Mouse (Mus musculus): ENCODE data around the gene Lamtor1. TPM values are rescaled to one million over a fixed set of nuclear protein-coding genes. Genes with fewer than 3 reads are reported as not detected.

Lamtor1 gene
- 10 to 100 TPM; 90.2 to 96.3 TPM for total RNA-seq (2021)
- long read RNA-seq, transcript Lamtor1-201 (5 exons, 1,119 nt): major isoform, 38 of 95 reads
- long read RNA-seq, partial matches to known transcripts: 52 of 95 reads
- long read RNA-seq, other reads (novel, unspliced or antisense): 4 of 95 reads

DNA sequence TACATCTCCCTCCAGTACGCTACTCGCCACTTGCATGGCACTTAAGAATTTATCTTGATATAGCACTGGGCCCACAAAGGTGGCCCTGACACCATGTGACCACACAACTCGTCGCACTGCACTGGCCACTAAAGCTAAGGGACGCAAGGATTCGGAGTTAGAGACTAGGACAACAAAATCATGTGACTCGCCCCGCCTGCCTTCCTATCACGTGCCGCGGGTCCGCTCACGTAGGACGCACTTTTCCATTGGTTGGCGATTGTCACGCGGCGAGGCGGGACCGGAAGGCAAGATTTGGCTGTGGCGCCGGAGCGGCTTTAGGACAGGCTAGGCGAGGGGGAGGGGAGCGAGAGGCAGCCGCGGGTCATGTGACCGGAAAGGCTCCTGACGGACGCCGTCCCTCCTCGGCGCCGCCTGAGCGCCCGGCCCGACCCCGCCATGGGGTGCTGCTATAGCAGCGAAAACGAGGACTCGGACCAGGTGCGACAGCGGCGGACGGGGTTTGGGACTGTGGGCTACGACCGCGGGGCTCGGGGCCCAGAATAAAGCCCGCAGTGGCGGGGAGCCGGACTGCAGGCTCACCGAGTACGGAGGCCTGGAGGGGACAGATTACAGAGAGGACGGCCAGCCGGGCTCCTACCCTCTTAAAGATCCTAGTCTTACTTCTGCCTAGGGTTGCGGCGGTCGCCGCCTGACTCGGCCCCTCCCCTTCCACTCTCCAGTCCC, at the start of gene Lamtor1:
TSS of gene Lamtor1 (plus strand) at position 344 of the 726 bp plus-strand sequence.
- DNase-seq (ENCODE audit: low spot score in 2 of 2): peak; percentile 100

DNA sequence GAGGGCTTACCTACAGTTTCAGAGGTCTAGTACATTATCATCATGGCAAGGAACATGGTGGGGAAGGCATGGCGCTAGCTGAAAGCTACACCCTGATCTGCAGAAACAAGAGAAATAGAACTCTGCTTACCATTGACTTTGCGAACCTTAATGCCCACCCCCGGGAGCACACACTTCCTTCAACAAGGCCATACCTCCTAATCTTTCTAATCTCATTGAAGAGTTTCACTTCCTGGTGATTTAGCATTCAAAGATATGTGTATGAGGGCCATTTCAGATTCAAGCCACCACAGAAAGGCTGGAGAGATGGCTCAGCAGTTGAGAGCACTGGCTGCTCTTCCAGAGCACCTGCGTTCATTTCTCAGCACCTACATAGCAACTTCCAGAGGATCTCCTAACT, 48.6 kb upstream of the Lamtor1 start, which contains the start of gene Folr2:
TSS of gene Folr2 (minus strand) at position 101 of the 400 bp plus-strand sequence.
- no peak for DNase-seq (ENCODE audit: low spot score in 2 of 2)

DNA sequence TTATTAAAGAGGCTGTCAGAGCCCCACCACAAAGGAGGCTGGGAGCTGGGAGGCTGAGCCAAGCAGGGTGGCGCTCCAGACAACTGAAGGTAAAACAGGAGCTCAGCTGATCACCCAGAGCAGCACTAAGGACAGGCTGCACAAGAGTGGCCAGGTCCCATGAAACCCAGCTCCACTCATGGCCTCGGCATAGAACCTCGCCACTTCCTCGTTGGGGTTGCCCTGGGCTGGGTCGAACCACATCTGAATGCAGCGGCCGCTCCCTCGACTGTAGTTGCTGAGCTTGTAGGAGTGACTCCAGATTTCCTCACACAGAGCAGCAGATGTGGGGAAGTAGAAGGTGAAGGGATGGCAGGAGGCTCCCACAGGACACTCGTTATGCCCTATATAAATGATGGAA, 47.3 kb upstream of the Lamtor1 start:
- DNase-seq (ENCODE audit: low spot score in 2 of 2): no peak

DNA sequence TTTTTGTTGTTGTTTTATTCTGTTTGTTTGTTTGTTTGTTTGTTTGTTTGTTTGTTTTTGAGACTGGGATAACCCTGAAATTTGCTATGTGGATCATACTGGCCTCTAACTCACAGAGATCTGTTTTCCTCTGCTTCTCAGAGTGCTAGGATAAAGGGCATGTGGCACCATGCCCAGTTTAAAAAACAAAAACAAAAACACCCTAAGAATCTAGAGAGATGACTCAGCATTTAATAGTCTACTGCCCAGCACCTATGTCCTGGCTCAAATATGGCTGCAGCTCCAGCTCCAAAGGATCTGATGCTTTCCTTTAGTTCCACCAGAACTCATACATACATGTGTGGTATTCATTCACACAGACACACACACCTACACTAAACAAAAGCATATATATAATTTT, 44.7 kb upstream of the Lamtor1 start:
- no peak for DNase-seq (ENCODE audit: low spot score in 2 of 2)

DNA sequence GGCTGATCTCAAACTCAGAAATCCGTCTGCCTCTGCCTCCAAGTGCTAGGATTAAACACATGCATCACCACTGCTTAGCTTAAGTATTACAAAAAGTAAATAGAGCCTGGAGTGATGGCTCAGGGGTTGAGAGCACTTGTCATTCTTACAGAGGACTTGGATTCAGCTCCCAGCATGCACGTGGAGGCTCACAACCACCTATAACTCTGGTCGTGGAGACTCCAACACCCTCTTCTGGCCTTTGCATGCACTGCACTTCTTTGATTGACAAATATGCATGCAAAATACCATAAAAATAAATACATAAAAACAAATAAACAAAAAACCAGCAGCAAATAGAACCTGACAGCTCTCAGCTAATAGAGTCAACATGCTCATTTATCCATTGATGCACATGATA, 43.4 kb upstream of the Lamtor1 start:
- DNase-seq (ENCODE audit: low spot score in 2 of 2): no peak

DNA sequence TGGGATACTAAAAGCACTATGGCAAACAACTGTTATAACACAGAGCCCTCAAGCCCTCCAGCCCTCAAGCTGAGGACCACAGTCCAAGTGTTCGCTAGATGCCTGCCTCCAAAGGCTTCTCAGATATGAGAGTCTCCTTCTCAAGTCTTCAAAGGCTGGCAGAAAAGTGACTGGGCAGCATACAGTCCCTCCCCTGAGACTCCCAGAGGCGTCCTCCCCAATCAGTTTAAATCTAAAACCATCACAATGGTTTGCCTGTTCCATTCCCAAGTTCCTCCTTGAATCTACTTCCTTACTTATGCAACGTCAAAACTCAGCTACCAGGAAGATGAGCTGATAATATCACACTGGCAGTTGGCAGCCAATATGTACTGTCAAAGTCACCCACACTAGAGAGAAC, 42.3 kb upstream of the Lamtor1 start, which contains the start of gene Anapc15:
TSS of gene Anapc15 (plus strand) at position 301 of the 400 bp plus-strand sequence.
- no peak for DNase-seq (ENCODE audit: low spot score in 2 of 2)

DNA sequence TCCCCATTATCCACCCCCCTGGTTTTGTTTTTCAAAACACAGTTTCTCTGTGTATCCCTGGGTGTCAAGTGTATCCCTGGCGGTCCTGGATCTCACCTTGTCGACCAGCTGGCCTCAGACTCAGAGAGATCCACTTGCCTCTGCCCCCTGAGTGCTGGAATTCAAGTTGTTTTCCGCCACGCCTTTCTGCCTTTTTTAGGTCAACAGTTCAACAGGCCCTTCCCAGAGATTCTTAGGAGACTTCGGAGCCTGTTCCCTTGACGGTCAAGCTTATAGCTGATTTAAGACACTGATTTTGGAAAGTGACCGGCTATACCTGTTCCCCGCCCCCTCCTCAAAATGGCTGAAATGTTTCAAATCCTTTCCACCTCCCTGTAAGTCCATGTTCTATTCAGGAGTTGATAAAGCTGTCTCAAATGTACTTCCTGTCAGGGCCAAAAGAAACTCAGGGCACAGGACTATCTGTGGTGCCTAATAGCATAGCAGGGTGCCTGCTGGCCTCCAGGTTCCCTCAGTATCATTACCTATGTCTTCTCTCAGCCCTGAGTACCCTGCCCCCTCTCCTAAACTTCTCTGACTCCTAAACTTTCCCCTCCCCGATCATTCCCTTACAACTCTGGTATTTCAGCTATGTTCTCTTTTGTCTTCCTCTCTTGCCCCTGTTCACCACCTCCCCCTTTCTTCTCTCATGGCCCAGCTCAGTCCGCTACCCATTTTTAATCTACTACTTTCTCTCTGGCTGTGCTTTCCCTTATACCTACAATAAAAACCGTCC, 39.0 kb upstream of the Lamtor1 start:
- no peak for DNase-seq (ENCODE audit: low spot score in 2 of 2)

DNA sequence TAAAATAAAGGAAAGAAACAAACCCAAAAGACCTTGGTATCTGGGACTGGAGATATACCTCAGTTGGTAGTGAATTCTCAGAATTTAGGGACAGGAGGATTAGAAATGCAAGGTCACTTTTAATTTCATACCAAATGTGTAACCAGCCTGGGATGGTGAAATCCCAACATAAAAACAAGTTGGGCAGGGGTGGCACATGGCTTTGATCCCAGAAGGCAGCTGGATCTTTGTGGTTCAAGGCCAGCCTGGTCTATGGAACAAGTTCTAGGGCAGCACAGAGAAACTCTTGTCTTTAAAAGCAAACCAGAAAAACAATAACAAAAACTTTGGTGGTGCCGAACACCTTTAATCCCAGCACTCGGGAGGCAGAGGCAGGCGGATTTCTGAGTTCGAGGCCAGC, 38.2 kb upstream of the Lamtor1 start:
- no peak for DNase-seq (ENCODE audit: low spot score in 2 of 2)

DNA sequence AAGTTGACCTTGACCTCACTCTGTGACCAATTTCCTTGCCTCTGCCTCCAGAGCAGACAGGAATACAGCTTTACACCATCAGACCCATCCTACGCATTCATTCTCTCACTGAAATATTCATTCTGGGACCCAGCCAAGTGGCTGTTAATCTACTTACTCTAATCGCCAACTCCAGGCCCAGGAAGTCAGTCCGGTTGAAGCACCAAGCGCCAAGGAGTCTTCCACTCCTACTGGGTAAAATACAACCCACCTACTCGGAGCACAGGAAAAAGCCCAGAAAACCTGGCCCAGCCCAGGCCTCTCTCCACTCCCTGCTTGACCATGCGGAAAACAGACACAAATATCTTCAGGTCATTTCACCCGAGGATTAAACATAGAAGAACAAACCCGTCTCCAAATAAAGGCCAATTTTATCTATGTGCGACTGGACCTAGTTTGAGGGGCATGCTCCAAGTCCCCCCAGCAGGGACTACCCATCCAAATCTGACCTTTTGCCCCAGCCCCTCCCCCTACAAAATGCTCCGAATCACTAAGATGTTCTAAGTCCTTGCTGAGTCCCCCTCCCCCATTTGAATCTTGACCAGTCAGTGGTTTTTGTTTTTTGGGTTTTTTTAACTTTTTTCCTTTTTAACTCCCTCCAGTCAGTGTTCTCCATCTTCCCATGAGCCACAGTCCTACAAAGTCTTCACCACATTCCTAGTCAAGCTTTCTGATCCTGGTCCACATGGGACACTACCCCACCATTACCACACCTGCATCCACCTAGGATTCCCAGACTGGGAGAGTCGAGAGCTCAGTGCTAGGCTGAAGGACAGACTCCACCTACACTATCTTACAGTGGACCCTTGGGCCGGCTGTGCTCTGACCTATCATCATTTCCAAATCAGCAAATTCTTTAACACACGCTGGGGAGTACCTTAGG, 37.2 kb upstream of the Lamtor1 start:
- no peak for DNase-seq (ENCODE audit: low spot score in 2 of 2)

DNA sequence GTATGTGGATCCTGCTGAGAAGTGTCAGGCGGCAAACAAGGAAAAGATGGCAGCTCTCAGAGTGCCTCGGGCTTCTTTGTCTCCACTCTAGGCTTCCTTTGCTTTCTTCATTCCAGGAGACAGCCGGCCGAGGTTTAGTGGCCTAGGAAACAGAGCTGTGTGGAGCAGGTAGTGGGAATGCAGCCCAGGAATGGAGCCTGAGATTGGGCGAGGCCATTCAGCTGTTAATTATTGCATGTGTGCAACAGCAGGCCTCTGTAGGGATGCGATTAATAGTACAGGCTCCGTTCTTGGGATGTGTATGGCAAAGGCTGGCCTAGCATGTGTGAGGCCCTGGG, 36.6 kb upstream of the Lamtor1 start:
- no peak for DNase-seq (ENCODE audit: low spot score in 2 of 2)

DNA sequence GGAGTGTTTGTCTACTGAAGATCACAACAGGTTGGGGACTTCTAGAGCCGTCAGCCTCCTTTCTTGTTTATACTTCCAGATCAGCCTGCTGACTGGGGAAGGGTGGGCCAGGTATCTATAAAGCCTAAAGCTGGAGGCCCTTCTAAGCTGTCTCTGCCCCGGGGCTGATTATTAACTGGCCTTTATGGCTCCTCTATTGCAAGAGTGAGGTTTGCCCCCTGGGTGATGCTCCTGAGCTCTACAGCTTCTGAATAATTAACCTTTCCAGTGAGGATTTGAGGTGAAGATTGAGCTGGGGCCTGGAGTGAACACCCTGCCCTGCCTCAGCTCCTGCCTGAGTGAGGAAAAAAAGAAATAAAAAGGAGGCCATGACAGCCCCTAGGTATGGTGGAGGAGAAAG, 35.1 kb upstream of the Lamtor1 start, which contains the start of gene Folr1:
TSS of gene Folr1 (minus strand) at position 160 of the 400 bp plus-strand sequence.
- DNase-seq (ENCODE audit: low spot score in 2 of 2): no peak

DNA sequence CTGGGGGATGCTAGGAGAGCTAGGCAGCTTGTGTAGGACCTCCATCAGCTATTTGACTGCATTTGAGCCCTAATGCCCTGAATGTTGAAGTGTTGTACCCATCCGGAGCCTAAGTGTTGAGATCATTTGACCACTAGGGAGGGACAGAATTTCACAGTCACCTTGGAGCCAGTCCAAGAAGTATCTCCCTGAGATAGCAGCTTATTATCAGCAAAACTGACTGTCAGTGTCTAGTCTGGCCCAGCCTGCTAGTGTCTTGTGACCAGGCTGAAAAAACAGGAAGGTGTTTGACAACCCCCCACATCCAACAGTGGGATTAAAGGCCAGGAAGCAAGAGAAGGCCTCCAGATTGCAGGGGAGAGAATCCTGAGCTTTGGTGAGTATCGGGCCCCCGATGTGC, 34.4 kb upstream of the Lamtor1 start:
- no peak for DNase-seq (ENCODE audit: low spot score in 2 of 2)

DNA sequence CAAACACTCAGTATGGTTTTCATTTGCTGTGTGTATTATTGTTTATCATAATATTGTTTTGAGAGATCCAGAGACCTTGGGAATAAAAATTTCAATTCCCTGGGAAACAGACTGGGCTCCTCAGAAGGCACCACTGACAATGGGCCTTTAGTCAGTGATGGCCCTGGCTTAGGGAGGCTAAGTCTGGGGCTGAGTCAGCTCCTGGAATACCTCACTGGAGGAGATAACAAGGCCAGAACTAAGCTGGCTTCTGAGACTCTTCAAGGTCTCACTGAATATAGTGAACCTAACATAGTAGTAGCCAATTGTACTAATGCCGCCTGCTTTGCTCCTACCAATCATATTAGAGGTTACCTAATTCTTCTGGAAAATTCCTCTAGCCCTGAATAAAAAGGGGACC, 29.7 kb upstream of the Lamtor1 start:
- no peak for DNase-seq (ENCODE audit: low spot score in 2 of 2)

DNA sequence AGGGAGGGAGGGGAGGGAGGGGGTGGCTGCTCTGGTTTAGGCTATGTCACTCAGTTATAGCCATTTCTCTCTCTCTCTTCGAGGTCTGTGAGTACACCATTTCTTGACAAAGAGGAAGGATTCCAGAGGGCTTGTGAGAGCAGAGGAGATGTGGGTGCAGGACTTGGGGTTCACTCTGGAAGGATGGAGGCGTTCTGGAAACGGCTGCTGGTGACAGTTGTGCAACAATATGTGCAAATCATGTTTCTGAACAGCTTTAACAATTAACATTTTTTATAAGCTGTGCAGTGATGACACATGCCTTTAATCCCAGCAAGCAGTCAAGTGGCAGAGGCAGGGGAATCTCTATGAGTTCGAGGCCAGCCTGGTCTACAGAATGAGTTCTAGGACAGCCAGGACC, 24.8 kb upstream of the Lamtor1 start:
- DNase-seq (ENCODE audit: low spot score in 2 of 2): peak; percentile 36 to 84

DNA sequence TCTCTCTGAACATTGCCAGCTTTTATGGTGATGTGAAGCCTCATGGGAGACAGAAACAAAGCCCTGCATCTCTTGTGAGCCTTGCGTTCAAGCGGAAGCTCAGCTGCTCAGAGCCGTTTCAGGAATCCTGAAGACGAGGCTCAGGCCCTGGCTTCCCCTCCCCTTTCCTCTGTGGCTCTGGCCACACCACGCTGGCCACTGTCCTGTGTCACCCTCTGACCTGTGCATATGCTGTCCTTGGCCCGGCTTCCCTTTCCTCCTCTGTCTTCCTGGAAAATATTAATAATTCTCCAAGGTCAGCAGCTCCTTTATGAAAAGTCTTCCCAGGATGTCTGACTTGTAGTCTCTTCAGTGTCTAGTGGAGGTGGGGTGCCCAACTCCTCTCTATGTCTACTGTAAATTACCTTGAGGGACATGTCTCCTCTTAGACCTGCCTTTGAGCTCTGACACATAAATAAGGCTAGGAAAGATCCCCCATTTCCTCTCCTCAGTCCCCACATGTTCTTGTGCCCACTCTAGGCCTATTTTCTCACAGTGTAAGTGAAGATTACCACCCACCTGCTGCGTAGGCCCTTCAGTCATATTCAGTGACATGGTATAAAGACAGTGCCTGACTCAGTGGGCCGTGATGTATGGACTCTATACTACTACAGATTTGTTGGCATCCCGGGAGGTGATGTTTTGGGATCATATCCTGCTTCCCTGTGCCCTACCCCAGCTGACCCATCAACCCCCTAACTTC, 23.1 kb upstream of the Lamtor1 start:
- no peak for DNase-seq (ENCODE audit: low spot score in 2 of 2)

DNA sequence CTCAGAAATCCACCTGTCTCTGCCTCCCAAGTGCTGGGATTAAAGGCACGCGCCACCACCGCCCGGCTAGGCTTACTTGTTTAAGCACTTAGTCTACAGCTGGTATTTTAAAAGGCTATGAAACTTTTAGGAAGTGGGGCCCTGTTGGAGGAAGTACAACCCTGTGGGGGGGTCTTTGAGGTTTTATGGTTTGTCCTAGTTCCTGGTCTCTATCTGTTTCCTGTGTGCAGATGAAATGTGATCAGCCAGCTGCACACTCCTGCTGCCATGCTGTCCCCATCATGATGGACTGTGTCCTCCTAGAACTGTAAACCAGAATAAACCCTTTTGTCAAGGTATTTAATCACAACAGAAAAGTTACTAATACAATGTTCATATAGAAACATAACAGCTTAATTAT, 21.5 kb upstream of the Lamtor1 start:
- no peak for DNase-seq (ENCODE audit: low spot score in 2 of 2)

DNA sequence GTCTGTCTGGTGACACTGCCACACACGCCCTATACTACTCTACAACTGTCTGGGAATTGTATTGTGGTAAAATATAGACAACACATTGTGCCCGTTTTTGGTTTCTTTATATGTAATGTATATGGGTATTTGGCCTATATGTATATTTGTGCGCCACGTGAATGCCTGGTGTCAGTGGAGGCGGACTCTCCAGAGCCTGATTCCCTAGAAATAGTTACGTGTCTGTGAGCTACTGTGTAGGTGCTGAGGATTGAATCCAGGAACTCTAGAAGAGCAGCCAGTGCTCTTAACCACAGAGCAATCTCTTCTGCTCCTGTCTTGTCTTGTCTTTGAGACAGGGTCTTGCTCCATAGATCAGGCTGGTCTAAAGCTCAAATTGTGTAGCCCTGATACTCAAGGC, 19.4 kb upstream of the Lamtor1 start:
- no peak for DNase-seq (ENCODE audit: low spot score in 2 of 2)

DNA sequence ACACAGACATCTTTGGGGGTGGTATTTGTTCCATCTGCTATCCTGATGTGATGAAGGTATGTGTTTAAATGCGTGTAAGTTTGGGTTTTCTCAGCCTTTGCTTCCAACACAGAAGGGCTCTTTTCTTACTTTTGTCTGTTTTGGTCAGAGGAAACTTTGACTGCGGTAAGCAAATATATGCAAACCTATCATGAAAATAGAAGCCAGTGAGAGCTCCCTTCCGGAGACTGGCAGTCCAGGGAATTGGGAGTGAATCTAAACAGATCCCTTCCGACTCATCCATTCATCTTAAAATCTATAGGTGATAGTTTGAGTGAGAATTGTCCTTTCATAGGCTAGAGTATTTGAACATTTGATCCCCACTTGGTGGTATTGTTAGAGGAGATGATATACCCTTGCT, 17.2 kb upstream of the Lamtor1 start:
- no peak for DNase-seq (ENCODE audit: low spot score in 2 of 2)

DNA sequence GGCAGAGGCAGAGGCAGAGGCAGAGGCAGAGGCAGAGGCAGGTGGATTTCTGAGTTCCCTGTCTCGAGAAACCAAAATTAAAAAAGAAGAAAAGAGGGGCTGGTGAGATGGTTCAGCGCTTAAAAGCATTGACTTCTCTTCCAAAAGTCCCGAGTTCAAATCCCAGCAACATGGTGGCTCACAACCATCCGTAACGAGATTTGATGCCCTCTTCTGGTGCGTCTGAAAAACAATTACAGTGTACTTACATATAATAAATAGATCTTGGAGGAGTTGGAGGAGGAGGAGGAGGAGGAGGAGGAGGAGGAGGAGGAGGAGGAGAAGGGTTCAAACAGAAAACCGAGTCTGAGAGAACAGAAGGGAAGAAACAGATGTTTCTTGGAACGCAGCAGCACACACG, 10.0 kb upstream of the Lamtor1 start:
- no peak for DNase-seq (ENCODE audit: low spot score in 2 of 2)
